Mouse (Mus musculus) thymus, postnatal 25 days (tissue): ENCODE data around the gene Catip.
A peak's percentile ranks its signal among the peaks of the same experiment; 100 is the strongest.

Experiments
- DNase-seq: peaks from one replicate; pipeline ENCODE4 v3.0.0; 2022

Catip gene

DNA sequence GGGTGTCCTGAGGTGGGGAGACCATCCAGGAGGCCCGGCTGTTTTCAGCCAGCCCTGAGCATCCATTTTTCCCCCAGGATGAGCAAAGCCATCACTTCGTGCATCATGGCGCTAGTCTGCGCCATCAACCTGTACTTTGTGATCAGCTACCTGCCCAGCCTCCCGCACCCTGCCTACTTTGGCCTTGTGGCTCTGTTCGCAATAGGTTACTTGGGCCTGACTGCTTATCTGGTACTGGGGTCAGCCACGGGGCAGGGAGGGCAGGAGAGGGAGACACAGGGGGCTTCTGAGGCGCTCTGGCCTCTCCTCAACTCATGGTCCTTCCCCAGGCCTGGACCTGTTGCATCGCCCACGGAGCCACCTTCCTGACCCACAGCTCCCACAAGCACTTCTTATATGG lies 23.2 kb downstream of the Catip start:
- no peak for DNase-seq

GRCm38 (mm10) chr1:74385531-74385930 lies 23.6 kb downstream of the Catip start:
- DNase-seq = no peak

DNA sequence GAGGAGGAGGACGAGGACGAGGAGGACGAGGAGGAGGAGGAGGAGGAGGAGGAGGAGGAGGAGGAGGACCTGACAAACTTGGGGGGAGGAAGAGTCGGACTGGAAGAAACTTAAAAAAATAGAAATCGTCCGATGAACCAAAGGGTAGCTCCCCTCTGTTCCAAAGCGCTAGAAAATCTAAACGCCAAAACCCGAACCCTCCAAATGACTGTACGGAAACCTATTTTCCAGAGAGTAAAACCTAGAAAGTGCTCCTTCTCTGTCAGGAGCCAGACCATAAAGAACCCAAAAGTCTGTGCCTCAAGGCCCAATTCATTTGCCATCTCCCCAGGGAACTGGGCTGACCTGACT lies 24.4 kb downstream of the Catip start:
- no peak for DNase-seq

- peak; percentile 97 for DNase-seq
These were observed 24.9 kb downstream of the Catip start for GRCm38 (mm10) chr1:74386714-74387385.

DNA sequence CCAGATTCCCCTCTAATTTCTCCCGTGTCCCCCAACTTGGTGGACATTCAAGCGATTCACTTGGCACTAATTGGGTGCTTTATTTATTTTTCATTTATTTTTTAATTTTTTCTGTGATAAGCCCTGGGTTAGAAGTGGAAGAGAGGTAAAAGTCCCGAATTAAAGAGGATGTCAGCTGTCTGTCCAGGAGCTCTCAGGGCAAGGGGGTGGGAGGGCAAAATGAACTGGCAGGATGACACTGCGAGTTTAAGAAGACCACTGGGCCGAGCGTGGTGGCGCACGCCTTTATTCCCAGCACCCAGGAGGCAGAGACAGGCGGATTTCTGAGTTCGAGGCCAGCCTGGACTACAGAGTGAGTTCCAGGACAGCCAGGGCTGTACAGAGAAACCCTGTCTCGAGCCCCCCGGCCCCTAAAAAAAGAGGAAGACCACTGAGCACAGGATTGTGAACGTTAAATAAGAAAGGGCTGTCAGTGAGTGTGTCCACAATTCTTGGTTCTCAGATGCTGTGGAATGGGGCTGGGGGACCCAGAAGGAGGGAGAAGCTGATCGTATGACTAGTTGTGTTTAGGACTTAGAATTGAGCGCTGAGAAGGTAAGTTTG lies 25.6 kb downstream of the Catip start:
- DNase-seq = no peak

- no peak for DNase-seq
These were observed 26.6 kb downstream of the Catip start for GRCm38 (mm10) chr1:74388398-74388920.

GRCm38 (mm10) chr1:74389831-74390286 lies 28.0 kb downstream of the Catip start:
- DNase-seq = peak; percentile 69

DNA sequence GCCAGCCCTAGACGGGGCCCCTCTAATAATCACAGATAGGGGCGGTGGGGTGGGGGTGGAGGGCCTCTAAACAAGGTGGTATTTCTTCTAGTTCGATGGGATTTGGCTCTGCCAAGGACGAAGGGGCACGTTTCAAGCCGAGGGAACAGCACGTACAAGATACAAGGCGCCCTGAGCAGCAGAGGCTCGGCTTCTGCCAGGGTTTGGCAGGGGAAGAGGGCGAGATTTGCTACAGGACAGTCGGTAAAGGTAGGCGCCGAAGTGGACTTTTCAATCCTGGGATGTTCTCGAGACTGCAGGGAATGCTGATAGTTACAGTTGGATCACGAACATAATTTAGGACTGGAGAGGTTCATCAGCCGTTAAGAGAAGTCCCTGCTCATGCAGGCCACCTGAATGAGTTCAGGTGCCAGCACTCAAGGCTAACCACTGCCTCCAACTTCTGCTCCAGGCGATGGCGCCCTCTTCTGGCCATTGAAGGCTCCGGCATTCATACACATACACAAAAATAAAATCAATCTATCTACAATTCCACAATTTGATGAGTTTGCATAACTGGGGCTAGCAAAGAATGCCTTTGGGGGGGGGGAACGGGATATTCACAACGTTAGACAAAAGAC lies 28.5 kb downstream of the Catip start:
- peak; percentile 77 for DNase-seq

GRCm38 (mm10) chr1:74390924-74391748 lies 29.2 kb downstream of the Catip start, which contains the start of gene Ctdsp1:
TSS of gene Ctdsp1 (plus strand) at chr1:74391509.
- DNase-seq = peak; percentile 94

DNA sequence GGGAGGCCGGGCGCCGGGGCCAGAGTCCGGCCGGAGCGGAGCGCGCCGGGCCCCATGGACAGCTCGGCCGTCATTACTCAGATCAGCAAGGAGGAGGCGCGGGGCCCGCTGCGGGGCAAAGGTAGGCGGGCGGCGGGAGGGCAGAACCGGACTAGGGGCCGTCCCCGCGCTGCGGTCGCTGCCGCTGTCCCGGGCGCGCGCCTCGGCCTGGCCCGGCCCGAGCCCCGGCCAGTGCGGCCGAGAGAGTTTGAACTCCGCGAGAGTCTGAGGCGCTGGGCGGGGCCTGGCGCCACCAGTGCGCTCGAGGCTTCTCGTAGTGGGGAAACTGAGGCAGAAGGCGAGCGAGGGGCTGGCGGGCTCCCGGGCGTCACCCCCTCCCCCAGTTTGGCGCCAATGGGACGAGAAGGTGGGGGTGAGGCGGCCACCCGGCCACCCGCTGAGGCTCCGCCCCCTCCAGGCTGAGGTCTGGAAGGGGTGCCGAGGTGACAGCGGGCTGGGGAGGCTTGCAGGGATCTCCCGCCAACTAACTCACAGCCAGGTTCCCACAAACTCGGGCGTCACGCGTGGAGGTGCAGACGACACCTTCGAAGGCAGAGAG lies 30.0 kb downstream of the Catip start:
- DNase-seq = peak; percentile 83

GRCm38 (mm10) chr1:74392446-74392994 lies 30.6 kb downstream of the Catip start:
- DNase-seq = no peak

DNA sequence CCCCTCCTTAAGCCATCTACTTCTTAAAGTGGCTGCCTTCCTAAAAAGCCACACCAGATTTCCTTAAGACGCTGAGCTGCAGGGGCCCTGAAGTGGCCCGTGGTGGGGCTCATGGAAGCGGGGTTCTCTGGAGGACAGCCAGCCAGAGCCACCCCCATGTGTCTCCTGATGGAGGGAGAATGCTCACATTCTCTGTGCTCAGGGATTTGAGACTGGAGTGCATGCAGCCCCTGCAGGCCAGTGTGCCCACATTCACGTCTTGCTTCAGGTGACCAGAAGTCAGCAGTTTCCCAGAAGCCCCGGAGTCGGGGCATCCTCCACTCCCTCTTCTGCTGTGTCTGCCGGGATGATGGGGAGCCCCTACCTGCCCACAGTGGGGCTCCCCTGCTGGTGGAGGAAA lies 31.1 kb downstream of the Catip start:
- no peak for DNase-seq

DNA sequence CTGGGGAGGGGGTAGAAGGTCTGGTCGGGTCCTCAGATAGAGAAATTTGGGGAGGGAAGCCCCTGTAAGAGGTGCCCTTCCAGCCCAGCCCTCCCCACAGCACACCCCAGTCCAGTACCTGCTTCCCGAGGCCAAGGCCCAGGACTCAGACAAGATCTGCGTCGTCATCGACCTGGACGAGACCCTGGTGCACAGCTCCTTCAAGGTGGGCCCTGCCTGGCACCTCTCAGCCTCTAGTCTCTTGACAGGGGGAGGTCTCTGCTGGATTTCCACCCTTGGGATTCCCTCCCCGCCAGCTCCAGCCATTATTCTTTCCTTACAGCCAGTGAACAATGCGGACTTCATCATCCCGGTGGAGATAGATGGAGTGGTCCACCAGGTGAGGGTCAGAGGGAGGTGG lies 31.8 kb downstream of the Catip start:
- DNase-seq = no peak

- DNase-seq = no peak
These were observed 32.4 kb downstream of the Catip start for GRCm38 (mm10) chr1:74394311-74394710.

GRCm38 (mm10) chr1:74394858-74395257 lies 33.0 kb downstream of the Catip start:
- DNase-seq = no peak

DNA sequence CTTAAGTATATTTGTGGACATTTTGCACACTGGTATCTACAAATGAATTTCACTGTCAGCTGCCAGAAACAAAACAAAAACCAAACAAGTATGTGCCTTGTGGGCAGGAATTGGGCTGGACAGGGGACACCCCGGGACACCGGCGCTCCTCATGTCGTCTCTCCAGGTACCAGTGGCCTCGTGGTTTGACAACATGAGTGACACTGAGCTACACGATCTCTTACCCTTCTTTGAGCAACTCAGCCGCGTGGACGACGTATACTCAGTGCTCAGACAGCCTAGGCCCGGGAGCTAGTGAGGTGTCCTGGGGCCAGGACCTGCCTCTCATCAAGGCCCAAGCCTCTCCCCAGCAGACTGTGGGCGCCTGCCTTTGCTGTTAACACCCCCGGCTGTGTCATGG lies 33.4 kb downstream of the Catip start:
- DNase-seq = no peak

- peak; percentile 13 for DNase-seq
These were observed 34.7 kb downstream of the Catip start for GRCm38 (mm10) chr1:74396456-74397222.

- DNase-seq = peak; percentile 87
These were observed 35.5 kb downstream of the Catip start for GRCm38 (mm10) chr1:74397268-74397918.

DNA sequence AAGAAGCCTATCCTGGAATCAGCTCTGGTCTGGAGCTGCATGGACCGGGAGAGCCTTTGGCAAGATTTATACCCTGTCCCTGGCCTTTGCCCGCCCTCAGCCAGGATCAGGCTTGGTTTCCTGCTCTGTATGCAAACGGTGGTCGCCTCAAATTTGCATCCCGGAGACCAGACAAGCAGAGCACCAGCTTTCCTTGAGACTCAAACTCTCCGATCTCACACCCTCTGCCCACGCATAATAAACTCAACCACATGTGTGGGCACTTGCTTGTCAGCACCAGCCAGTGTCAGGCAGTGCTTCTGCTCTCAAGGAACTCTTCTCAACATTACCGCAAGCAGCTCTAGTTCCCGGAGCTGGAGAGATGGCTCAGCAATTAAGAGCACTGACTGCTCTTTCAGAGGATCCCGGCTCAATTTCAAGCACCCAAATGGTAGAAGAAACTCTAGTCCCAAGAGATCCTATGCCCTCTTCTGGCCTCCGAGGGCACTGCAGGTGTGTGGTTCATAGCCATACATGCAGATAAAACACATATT lies 36.1 kb downstream of the Catip start:
- peak; percentile 82 for DNase-seq

DNA sequence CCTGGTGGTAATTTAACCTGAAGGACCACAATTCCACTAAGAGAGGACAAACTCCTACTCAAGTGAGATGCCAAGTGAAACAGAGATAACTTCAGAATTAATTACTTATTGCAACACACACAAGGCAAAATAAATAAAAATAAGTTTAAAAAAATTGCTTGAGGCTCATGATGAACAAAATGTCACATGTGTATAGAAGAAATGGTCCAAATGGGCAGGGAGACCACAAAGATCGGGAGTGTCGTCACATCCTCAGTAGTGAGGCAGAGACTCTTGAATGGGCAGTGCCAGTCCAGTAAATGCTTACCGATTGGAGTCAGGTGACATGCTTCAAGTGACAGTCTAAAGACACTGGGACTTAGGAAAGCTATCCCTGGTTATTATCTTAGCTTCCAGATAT lies 38.6 kb downstream of the Catip start:
- no peak for DNase-seq
